23 mouse cellular contexts compared by ENCODE assay signal in genomic region chr9:58837174-58837573, GRCm38 (mm10). TPM values are rescaled to one million over a fixed set of nuclear protein-coding genes. Genes with fewer than 3 reads are reported as not detected.
"Had no signal": no experiment of that assay in that cellular context is flagged by ENCODE, and none has a peak within 500 bp of the region (broad histone marks: within the 10 kb centered on the region; RNA-seq: fewer than 3 reads in every experiment).

No protein-coding gene starts in this region.

- H3K4me3 ChIP-seq: left cerebral cortex, adult 2 months; liver, embryonic 13.5 days; midbrain, embryonic 13.5 days; myocyte; neural tube, embryonic 13.5 days; stomach, embryonic 15.5 days had no signal

- H3K36me3 ChIP-seq: liver, embryonic 13.5 days; midbrain, embryonic 13.5 days; neural tube, embryonic 13.5 days; stomach, embryonic 15.5 days had no signal

- H3K9ac ChIP-seq: liver, embryonic 13.5 days; midbrain, embryonic 13.5 days; neural tube, embryonic 13.5 days; stomach, embryonic 15.5 days had no signal

- DNase-seq: kidney, postnatal 25 days; layer of hippocampus, postnatal 36 days; liver, embryonic 13.5 days; lung, adult 2 months; lung, postnatal 14 days; lung, postnatal 4 days; retina, postnatal 1 day; right cerebral cortex, postnatal 25 days; spleen, adult 18-20 months; thymus, postnatal 36 days had no signal

- H3K27ac ChIP-seq: kidney, postnatal 0 days; left cerebral cortex, adult 2 months; liver, embryonic 13.5 days; midbrain, embryonic 13.5 days; neural tube, embryonic 13.5 days; stomach, embryonic 15.5 days had no signal

- H3K4me2 ChIP-seq: liver, embryonic 13.5 days; midbrain, embryonic 13.5 days; neural tube, embryonic 13.5 days; stomach, embryonic 15.5 days had no signal

- H3K27me3 ChIP-seq: liver, embryonic 13.5 days; midbrain, embryonic 13.5 days; neural tube, embryonic 13.5 days; stomach, embryonic 15.5 days had no signal

- ATAC-seq: midbrain, embryonic 13.5 days; midbrain, embryonic 16.5 days had no signal

- H3K9me3 ChIP-seq: liver, embryonic 13.5 days; midbrain, embryonic 13.5 days; neural tube, embryonic 13.5 days; stomach, embryonic 15.5 days had no signal

RNA-seq across cellular contexts. Expression of gene Hcn4, which starts 14.0 kb away (rescaled TPM):
- total RNA-seq: liver, adult 2 months; megakaryocyte progenitor cell, adult 5-6 weeks; megakaryocyte-erythroid progenitor cell, adult 5-6 weeks; monocyte, adult 5-6 weeks; neutrophil, adult 5-6 weeks had no signal
- polyA plus RNA-seq: liver, adult 2 months; liver, embryonic 13.5 days; liver, embryonic 16.5 days had no signal
